Mouse (Mus musculus) CH12.LX (cell line): ENCODE measurements around the gene Gm20662. TPM values are rescaled to one million over a fixed set of nuclear protein-coding genes. Genes with fewer than 3 reads are reported as not detected.

ENCODE experiments used
- DNase-seq: peaks from one replicate; pipeline ENCODE4 v3.0.0-alpha.2; 2013; ENCODE audit errors: extremely low read depth
- H3K27ac ChIP-seq: 2 replicates; pipeline ENCODE4 v1.5.1; 2012; ENCODE audit warnings: low read depth, mild to moderate bottlenecking, control low read depth, moderate library complexity; ENCODE audit not compliant: insufficient read depth
- H3K27me3 ChIP-seq: replicated peaks from 2 replicates; pipeline ENCODE3; 2012; ENCODE audit warnings: inconsistent platforms
- H3K36me3 ChIP-seq, 2 experiments: replicated peaks in 1 of 2; 2 replicates each; pipeline versions ENCODE3 to v1.6.1; 2012; ENCODE audit warnings: inconsistent platforms in 1 of 2, low read length in 1 of 2, mild to moderate bottlenecking in 1 of 2, mixed read lengths in 1 of 2, moderate library complexity in 1 of 2; ENCODE audit not compliant: control insufficient read depth in 1 of 2, insufficient read depth in 1 of 2
- H3K4me1 ChIP-seq, 2 experiments: 2 replicates each; pipeline ENCODE4 v1.6.1; 2012; ENCODE audit warnings: inconsistent platforms in 1 of 2, moderate library complexity in 1 of 2; ENCODE audit not compliant: insufficient read depth in 2 of 2, control insufficient read depth in 1 of 2
- H3K4me2 ChIP-seq: 2 replicates; pipeline ENCODE4 v1.6.1; 2012; ENCODE audit warnings: low read depth, mild to moderate bottlenecking, control low read depth; ENCODE audit not compliant: poor library complexity, insufficient read depth, severe bottlenecking
- H3K4me3 ChIP-seq, 3 experiments: fragments of 150-350 bp in 1 of 3; sonication (generic) in 1 of 3; replicated peaks in 1 of 3; 2 replicates each; pipeline versions ENCODE3 to v1.5.1; 2011 to 2012; ENCODE audit warnings: low read depth in 2 of 3, low read length in 2 of 3, mild to moderate bottlenecking in 2 of 3, moderate library complexity in 2 of 3, control low read depth in 1 of 3, improper control_type of control experiment in 1 of 3, inconsistent platforms in 1 of 3, mixed read lengths in 1 of 3; ENCODE audit not compliant: poor library complexity in 1 of 3
- H3K79me2 ChIP-seq: replicated peaks from 2 replicates; pipeline ENCODE4 v1.6.1; 2012; ENCODE audit warnings: mild to moderate bottlenecking, moderate library complexity; ENCODE audit not compliant: control insufficient read depth, poor library complexity, insufficient read depth, severe bottlenecking; ENCODE audit errors: extremely low read depth
- H3K9ac ChIP-seq: 2 replicates; pipeline ENCODE4 v1.6.1; 2012; ENCODE audit warnings: low read depth, mild to moderate bottlenecking, control low read depth, moderate library complexity; ENCODE audit not compliant: insufficient read depth
- H3K9me3 ChIP-seq: replicated peaks from 2 replicates; pipeline ENCODE3; 2012; ENCODE audit warnings: low read length, inconsistent platforms, mixed read lengths
- CTCF ChIP-seq, 2 experiments: IDR thresholded peaks in 1 of 2; conservative IDR thresholded peaks in 1 of 2; 2 replicates each; pipeline ENCODE4 v1.5.1; 2011 to 2012; ENCODE audit warnings: low read depth in 2 of 2, low read length in 2 of 2, improper control_type of control experiment in 1 of 2, inconsistent platforms in 1 of 2, mild to moderate bottlenecking in 1 of 2, moderate library complexity in 1 of 2
- ELF1 ChIP-seq: IDR thresholded peaks from 2 replicates; pipeline ENCODE4 v1.6.1; 2014; ENCODE audit warnings: low read depth, mild to moderate bottlenecking, inconsistent platforms, low read length, improper control_type of control experiment
- GABPA ChIP-seq: IDR thresholded peaks from 2 replicates; pipeline ENCODE4 v1.6.1; 2012; ENCODE audit warnings: low read depth, low read length, improper control_type of control experiment, inconsistent platforms; ENCODE audit not compliant: insufficient replicate concordance
- JUN ChIP-seq: IDR thresholded peaks from 2 replicates; pipeline ENCODE4 v1.6.1; 2011; ENCODE audit warnings: low read depth, mild to moderate bottlenecking, low read length, improper control_type of control experiment, moderate library complexity; ENCODE audit not compliant: insufficient read depth
- JUND ChIP-seq: conservative IDR thresholded peaks from 2 replicates; pipeline ENCODE4 v1.6.1; 2011; ENCODE audit warnings: low read depth, low read length, improper control_type of control experiment
- MEF2A ChIP-seq: IDR thresholded peaks from 2 replicates; pipeline ENCODE4 v1.6.1; 2014; ENCODE audit warnings: low read depth, mild to moderate bottlenecking, inconsistent platforms, low read length, improper control_type of control experiment, borderline replicate concordance
- MYC ChIP-seq: IDR thresholded peaks from 2 replicates; pipeline ENCODE4 v1.6.1; 2011; ENCODE audit warnings: low read depth, mild to moderate bottlenecking, improper control_type of control experiment, low read length
- POLR2A ChIP-seq: IDR thresholded peaks from 2 replicates; pipeline ENCODE4 v1.6.1; 2011; ENCODE audit warnings: low read depth, mild to moderate bottlenecking, improper control_type of control experiment, low read length
- POLR2AphosphoS2 ChIP-seq: IDR thresholded peaks from 2 replicates; pipeline ENCODE4 v1.6.1; 2011; ENCODE audit warnings: low read depth, low read length, improper control_type of control experiment
- SIN3A ChIP-seq: IDR thresholded peaks from 2 replicates; pipeline ENCODE4 v1.6.1; 2012; ENCODE audit warnings: low read length, improper control_type of control experiment, inconsistent platforms
- UBTF ChIP-seq: IDR thresholded peaks from 2 replicates; pipeline ENCODE4 v1.6.1; 2012; ENCODE audit warnings: low read depth, mild to moderate bottlenecking, inconsistent platforms, low read length, improper control_type of control experiment, moderate library complexity
- ZMIZ1 ChIP-seq: IDR thresholded peaks from 2 replicates; pipeline ENCODE4 v1.6.1; 2012; ENCODE audit warnings: low read depth, mild to moderate bottlenecking, inconsistent platforms, low read length, improper control_type of control experiment
- dilution Hi-C: fragments of 300-500 bp; cut with MboI; formaldehyde crosslinking; loops from 2 replicates; pipeline ENCODE4 v1.14.3; 2020; ENCODE audit warnings: low sequenced_read_pairs; ENCODE audit not compliant: extremely low pct_unique_long_range_greater_than_20kb, extremely low pct_ligation_motif_present
- in situ Hi-C: fragments of 300-500 bp; cut with MboI; formaldehyde crosslinking; loops from 3 replicates; pipeline ENCODE4 v1.14.3; 2019; ENCODE audit warnings: low sequenced_read_pairs, low pct_ligation_motif_present, low pct_unique_long_range_greater_than_20kb, mixed read lengths
- polyA plus RNA-seq: library from polyadenylated mRNA; unstranded; fragments of >175 nt; gene quantifications from 2 replicates; pipeline ENCODE4 v1.2.1, GENCODE M21; 2012; ENCODE audit warnings: low read depth; ENCODE audit not compliant: insufficient read length
- total RNA-seq, 2 experiments: library from RNA; depleted of rRNA; stranded (reverse); fragments of 300-350 nt in 1 of 2; fragments of >200 nt in 1 of 2; gene quantifications; 2 replicates each; pipeline ENCODE4 v1.2.3; 2012 to 2014

Gene Gm20662
- total and polyA plus RNA-seq, 3 experiments, result 0.31 to 1.2 TPM; not detected in 1

GRCm38 (mm10) chr9:108054331-108055040 lies 58.3 kb downstream of the Gm20662 start:
- Histone ChIP-seq H3K4me1 (peaks cover 2 to 24% of the 10 kb centered on the region in 2 experiments; a peak in 2 of 4 replicates), H3K4me2 (no peak overlapping the region), H3K27me3 (no peaks in the 10 kb centered on the region), H3K79me2 (no peaks in the 10 kb centered on the region), H3K36me3 (peaks cover 86 to 93% of the 10 kb centered on the region in 2 experiments), H3K9me3 (no peaks in the 10 kb centered on the region), H3K27ac (no peak overlapping the region), H3K9ac (no peak overlapping the region), H3K4me3 (no peak overlapping the region)
- dilution Hi-C loops, result no loop called here
- DNase-seq, result no peak
- in situ Hi-C loops, result loop anchor here (5.0 kb wide), 1 partner anchor 87 kb away; no protein-coding TSS in a partner anchor
- TF ChIP-seq CTCF (conservative IDR thresholded peaks at IDR 0.05 in 1 of 2, IDR thresholded peaks at IDR 0.05 in 1 of 2; ENCODE audit: low read depth in 2 of 2, low read length in 2 of 2) (no peak), SIN3A (no peak), POLR2A (no peak), MYC (no peak), JUND (no peak)

- Histone ChIP-seq H3K4me3 (no peak overlapping the region), H3K27me3 (no peaks in the 10 kb centered on the region), H3K36me3 (peaks cover 92 to 98% of the 10 kb centered on the region in 2 experiments), H3K9me3 (no peaks in the 10 kb centered on the region), H3K4me2 (no peak overlapping the region), H3K9ac (no peak overlapping the region), H3K4me1 (peaks cover under 1 to 18% of the 10 kb centered on the region in 2 experiments; a peak in 2 of 4 replicates), H3K79me2 (no peaks in the 10 kb centered on the region), H3K27ac (no peak overlapping the region)
- in situ Hi-C loops, result loop anchor here (5.0 kb wide), 1 partner anchor 88 kb away; no protein-coding TSS in a partner anchor
- TF ChIP-seq JUN (no peak), CTCF (conservative IDR thresholded peaks at IDR 0.05 in 1 of 2, IDR thresholded peaks at IDR 0.05 in 1 of 2; ENCODE audit: low read depth in 2 of 2, low read length in 2 of 2) (no peak), POLR2AphosphoS2 (0 out of 2 replicates have a peak, but pooled peaks have one; percentile 18), ELF1 (no peak), MEF2A (no peak), GABPA (no peak), ZMIZ1 (no peak), MYC (no peak), UBTF (no peak)
- DNase-seq, result no peak
- dilution Hi-C loops, result no loop called here
Measured at GRCm38 (mm10) chr9:108055061-108055460, 58.9 kb downstream of the Gm20662 start.
